Mouse (Mus musculus) bone marrow, adult 2 months (tissue): ENCODE measurements around the gene Gm9945.

Source experiments
- CTCF ChIP-seq: fragments of 200-500 bp; IDR thresholded peaks from 2 replicates; pipeline ENCODE4 v1.5.1; 2011; ENCODE audit warnings: low read length, control low read depth; ENCODE audit not compliant: control insufficient read depth, insufficient read depth
- POLR2A ChIP-seq: fragments of 200-500 bp; IDR thresholded peaks from 2 replicates; pipeline ENCODE4 v1.6.1; 2011; ENCODE audit warnings: low read depth, mild to moderate bottlenecking, control low read depth, low read length, borderline replicate concordance; ENCODE audit not compliant: control insufficient read depth

DNA sequence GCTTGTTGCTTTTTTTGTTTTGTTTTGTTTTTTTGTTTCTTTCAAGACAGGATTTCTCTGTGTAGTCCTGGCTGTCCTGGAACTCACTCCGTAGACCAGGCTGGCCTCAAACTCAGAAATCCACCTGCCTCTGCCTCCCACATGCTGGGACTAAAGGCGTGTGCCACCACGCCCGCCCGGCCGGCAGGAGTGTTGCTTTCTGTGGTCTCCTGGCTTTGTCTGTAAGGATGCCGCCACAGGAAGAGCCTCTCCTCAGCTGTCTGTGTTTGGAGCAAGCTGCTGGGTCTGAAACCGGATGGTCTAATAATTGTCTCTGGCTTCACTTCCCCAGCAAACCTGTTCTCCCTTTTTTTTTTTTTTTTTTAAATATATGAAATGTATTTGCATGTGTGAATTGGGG, 44.5 kb upstream of the Gm9945 start:
- no peak for TF ChIP-seq POLR2A
- TF ChIP-seq CTCF: no peak
